Mouse (Mus musculus) bone marrow, adult 2 months (tissue): Measurements from ENCODE around the gene Slc5a3.

Experiments used
- CTCF ChIP-seq: fragments of 200-500 bp; IDR thresholded peaks from 2 replicates; pipeline ENCODE4 v1.5.1; 2011; ENCODE audit warnings: low read length, control low read depth; ENCODE audit not compliant: control insufficient read depth, insufficient read depth
- POLR2A ChIP-seq: fragments of 200-500 bp; IDR thresholded peaks from 2 replicates; pipeline ENCODE4 v1.6.1; 2011; ENCODE audit warnings: low read depth, mild to moderate bottlenecking, control low read depth, low read length, borderline replicate concordance; ENCODE audit not compliant: control insufficient read depth

- TF ChIP-seq POLR2A (no peak), CTCF (no peak)
Observed at GRCm38 (mm10) chr16:92064801-92065200, 6.7 kb downstream of the Slc5a3 start.
